Mouse (Mus musculus): ENCODE results near the gene Pum2. TPM values are rescaled to one million over a fixed set of nuclear protein-coding genes. Genes with fewer than 3 reads are reported as not detected.
A peak's percentile ranks its signal among the peaks of the same experiment; 100 is the strongest.

Pum2 gene
- polyA plus RNA-seq, 1 experiment: 99.7 TPM

DNA sequence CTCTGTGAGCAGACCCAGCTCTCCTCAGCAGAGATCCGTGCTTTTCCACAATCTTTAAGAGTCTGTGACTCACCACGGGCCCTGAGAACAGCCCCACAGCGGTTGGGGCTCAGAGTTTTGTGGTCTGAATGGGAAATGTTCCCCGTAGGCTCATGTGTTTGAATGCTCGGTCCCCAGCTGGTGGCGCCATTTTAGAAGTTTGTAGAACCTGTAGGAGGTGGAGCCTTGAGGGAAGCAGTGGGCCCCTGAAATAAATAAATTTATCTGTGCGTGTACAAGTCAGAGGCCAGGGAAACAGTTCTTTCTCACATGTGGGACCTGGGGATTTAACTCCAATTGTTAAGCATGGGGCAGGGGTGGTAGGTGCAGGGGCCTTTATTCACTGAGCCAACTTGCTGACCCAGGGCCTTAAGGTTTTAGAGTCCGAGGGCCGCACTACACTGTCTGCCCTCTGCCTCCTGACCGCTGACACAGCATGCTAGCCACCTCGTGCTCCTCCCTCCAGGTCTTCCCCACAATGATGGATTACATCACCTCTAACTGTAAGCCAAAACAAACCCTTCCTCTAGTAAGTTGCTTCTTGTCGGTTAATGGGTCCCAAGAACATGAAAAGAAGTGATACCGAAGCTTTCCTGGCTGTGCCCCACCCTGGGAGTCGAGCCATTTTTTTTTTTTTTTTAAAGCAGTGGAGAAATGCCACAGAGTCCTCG is 90.4 kb downstream of the Pum2 start:
- TF ChIP-seq CTCF (IDR thresholded peaks at IDR 0.05; ENCODE audit: borderline replicate concordance, extremely low read depth, insufficient read depth, insufficient read length) (no peak), POLR2A (IDR thresholded peaks at IDR 0.05; ENCODE audit: borderline replicate concordance, extremely low read depth, insufficient read depth, insufficient read length, poor library complexity, severe bottlenecking) (no peak)
- no peak for DNase-seq (ENCODE audit: low read depth)

DNA sequence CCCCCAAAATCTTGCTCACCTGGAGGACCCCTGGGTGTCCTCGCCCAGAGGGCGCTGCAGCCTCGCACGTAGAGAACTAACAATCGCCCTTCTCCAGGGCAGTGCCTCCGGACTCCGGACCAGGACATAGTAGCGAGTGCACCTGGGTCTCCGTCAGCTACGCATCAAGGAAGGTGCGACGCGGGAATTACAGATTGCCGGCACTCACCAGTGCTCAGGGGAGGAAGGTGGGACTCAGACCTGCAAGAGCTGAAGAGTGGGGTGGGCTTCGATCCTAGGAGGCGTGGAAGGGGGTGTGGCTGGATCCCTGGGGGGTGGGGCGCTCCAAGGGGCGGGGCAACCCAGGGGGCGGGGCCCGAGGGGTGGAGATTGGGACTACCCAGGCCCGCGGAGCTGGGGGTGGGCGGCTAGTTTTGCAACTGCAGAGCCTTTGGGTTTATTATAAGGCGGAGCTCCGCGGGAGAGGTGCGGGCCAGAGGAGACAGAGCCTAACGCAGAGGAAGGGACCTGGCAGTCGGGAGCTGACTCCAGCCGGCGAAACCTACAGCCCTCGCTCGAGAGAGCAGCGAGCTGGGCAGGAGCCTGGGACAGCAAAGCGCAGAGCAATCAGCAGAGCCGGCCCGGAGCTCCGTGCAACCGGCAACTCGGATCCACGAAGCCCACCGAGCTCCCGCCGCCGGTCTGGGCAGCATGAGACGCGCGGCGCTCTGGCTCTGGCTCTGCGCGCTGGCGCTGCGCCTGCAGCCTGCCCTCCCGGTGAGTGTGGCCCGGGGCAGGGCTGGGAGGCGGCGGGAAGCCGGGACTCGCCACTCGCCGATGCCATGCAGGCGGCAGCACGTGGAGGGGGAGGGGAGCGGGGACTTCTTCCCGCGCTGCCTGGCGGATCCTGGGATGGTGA is 97.3 kb downstream of the Pum2 start, which contains the start of gene Sdc1:
TSS of gene Sdc1 (plus strand) at position 378 of the 898 bp plus-strand sequence.
- peak; percentile 92 for DNase-seq (ENCODE audit: low read depth)
- TF ChIP-seq POLR2A (IDR thresholded peaks at IDR 0.05; ENCODE audit: borderline replicate concordance, extremely low read depth, insufficient read depth, insufficient read length, poor library complexity, severe bottlenecking) (peak; percentile 38; the same call in 1 of the 2 replicates), CTCF (IDR thresholded peaks at IDR 0.05; ENCODE audit: borderline replicate concordance, extremely low read depth, insufficient read depth, insufficient read length) (no peak)

DNA sequence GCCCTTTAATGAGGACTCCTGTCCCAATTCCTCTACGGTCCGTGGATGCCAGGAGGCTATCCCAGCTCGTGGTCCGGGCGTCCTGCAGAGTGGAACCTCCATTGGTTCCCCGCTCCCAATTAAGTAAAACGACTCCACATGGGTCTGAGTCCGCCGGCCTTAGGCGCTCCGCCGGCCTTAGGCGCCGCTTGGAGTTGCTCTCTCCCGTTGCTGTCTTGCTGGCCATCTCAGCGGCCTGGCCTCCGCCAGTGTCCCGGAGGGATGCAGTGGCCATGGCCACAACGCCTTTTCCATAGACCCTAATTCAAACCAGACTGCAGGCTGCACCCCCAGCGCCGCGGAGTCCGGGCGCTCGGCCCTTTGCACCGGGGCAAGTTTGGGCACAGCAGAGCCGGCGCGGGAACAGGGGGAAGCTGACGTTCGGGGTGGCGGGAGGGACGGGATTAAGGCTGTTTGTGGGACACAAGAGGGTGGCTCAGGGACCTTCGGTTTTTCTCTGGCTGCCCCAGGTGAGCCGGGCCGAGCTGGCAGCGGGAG is 98.0 kb downstream of the Pum2 start:
- TF ChIP-seq POLR2A (IDR thresholded peaks at IDR 0.05; ENCODE audit: borderline replicate concordance, extremely low read depth, insufficient read depth, insufficient read length, poor library complexity, severe bottlenecking): no peak
- no peak for TF ChIP-seq CTCF (IDR thresholded peaks at IDR 0.05; ENCODE audit: borderline replicate concordance, extremely low read depth, insufficient read depth, insufficient read length)
- DNase-seq (ENCODE audit: low read depth): no peak

DNA sequence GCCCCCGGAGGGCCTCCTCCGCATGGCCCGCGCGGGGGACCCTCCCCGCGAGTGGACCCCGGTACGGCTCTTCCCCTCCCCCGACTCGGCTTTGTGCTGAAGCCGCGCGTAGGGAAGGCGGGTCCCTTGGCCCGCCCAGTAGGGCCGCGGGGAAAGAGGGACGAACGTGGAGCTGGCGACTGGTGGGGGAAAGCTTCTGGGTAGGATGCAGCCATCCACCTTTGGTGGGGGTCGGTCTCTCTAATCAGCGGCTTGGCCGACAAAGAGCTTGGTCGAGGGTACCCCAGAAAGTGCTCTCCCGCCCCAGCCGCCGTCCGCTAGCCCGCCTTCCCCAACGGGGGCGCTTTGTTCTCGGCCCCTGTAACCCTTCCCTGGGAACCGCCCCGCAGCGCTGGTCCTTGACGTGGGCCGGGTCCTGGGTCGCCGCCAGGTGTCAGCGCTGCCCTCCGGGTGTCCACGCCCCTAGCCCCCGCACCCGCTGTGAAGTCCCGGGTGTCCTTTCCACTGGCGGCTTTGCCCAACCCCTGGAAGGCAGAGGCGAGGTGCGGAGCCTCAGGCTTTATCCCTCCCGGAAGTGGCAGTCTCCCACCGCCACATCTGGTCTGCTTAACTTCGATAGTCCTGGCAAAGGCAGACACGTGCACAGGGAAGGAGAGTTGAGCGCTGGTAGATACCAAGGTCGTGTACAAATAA is 98.7 kb downstream of the Pum2 start:
- TF ChIP-seq POLR2A (IDR thresholded peaks at IDR 0.05; ENCODE audit: borderline replicate concordance, extremely low read depth, insufficient read depth, insufficient read length, poor library complexity, severe bottlenecking): peak; percentile 12; the same call in 1 of the 2 replicates
- TF ChIP-seq CTCF (IDR thresholded peaks at IDR 0.05; ENCODE audit: borderline replicate concordance, extremely low read depth, insufficient read depth, insufficient read length): 0 out of 2 replicates have a peak, but pooled peaks have one; percentile 8
- DNase-seq (ENCODE audit: low read depth): peak; percentile 72

GRCm38 (mm10) chr12:8773336-8773735 is 99.4 kb downstream of the Pum2 start:
- DNase-seq (ENCODE audit: low read depth): peak; percentile 21
- TF ChIP-seq POLR2A (IDR thresholded peaks at IDR 0.05; ENCODE audit: borderline replicate concordance, extremely low read depth, insufficient read depth, insufficient read length, poor library complexity, severe bottlenecking): no peak
- TF ChIP-seq CTCF (IDR thresholded peaks at IDR 0.05; ENCODE audit: borderline replicate concordance, extremely low read depth, insufficient read depth, insufficient read length): no peak

DNA sequence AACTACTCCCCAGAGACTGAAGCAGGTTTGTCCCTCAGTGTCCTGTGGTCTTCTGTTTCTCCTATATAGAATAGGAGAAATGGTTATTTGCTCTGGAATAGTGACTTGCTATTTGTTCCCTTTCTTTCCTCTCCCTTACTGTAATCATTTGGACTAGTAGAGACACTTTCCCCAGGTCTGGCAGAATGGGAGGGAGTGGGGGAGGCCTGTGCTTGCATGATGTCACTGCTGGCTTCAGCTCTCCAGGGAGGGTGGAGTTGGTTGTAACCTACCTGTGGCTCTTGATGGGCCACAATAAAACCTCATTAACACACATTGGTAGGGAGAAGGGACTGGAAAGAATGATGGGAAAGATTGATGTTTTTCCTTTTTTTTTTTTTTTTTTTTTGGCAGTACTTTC is 100.2 kb downstream of the Pum2 start:
- no peak for TF ChIP-seq CTCF (IDR thresholded peaks at IDR 0.05; ENCODE audit: borderline replicate concordance, extremely low read depth, insufficient read depth, insufficient read length)
- TF ChIP-seq POLR2A (IDR thresholded peaks at IDR 0.05; ENCODE audit: borderline replicate concordance, extremely low read depth, insufficient read depth, insufficient read length, poor library complexity, severe bottlenecking): no peak
- DNase-seq (ENCODE audit: low read depth): no peak

- DNase-seq (ENCODE audit: low read depth): no peak
- no peak for TF ChIP-seq POLR2A (IDR thresholded peaks at IDR 0.05; ENCODE audit: borderline replicate concordance, extremely low read depth, insufficient read depth, insufficient read length, poor library complexity, severe bottlenecking)
- no peak for TF ChIP-seq CTCF (IDR thresholded peaks at IDR 0.05; ENCODE audit: borderline replicate concordance, extremely low read depth, insufficient read depth, insufficient read length)
Measured at GRCm38 (mm10) chr12:8776206-8776605, 102.3 kb downstream of the Pum2 start.

GRCm38 (mm10) chr12:8776741-8777140 is 102.8 kb downstream of the Pum2 start:
- TF ChIP-seq CTCF (IDR thresholded peaks at IDR 0.05; ENCODE audit: borderline replicate concordance, extremely low read depth, insufficient read depth, insufficient read length) (no peak), POLR2A (IDR thresholded peaks at IDR 0.05; ENCODE audit: borderline replicate concordance, extremely low read depth, insufficient read depth, insufficient read length, poor library complexity, severe bottlenecking) (no peak)
- no peak for DNase-seq (ENCODE audit: low read depth)

- no peak for DNase-seq (ENCODE audit: low read depth)
- TF ChIP-seq POLR2A (IDR thresholded peaks at IDR 0.05; ENCODE audit: borderline replicate concordance, extremely low read depth, insufficient read depth, insufficient read length, poor library complexity, severe bottlenecking) (no peak), CTCF (IDR thresholded peaks at IDR 0.05; ENCODE audit: borderline replicate concordance, extremely low read depth, insufficient read depth, insufficient read length) (no peak)
Measured at GRCm38 (mm10) chr12:8778106-8778505, 104.2 kb downstream of the Pum2 start.

DNA sequence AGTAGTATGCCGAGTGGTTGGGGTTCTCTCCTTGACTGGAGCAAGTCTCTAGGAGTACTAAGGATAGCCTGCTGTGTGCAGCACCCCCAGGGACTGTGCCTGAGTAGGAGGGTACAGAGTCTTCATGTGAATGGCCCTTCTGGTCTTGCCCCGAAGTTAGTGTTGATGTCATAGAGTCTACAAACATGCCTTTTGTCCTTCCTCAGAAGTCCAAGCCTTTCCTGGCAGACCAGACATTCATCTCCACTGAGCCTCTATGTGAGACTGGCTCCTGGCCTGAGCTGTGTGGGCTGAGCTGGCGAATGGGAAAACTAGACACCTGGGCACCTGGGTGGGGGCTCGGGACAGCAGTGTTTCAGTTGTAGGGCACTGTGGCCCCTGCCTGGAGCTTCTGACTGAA is 105.9 kb downstream of the Pum2 start:
- no peak for DNase-seq (ENCODE audit: low read depth)
- TF ChIP-seq CTCF (IDR thresholded peaks at IDR 0.05; ENCODE audit: borderline replicate concordance, extremely low read depth, insufficient read depth, insufficient read length) (no peak), POLR2A (IDR thresholded peaks at IDR 0.05; ENCODE audit: borderline replicate concordance, extremely low read depth, insufficient read depth, insufficient read length, poor library complexity, severe bottlenecking) (no peak)

GRCm38 (mm10) chr12:8781121-8781520 is 107.2 kb downstream of the Pum2 start:
- TF ChIP-seq CTCF (IDR thresholded peaks at IDR 0.05; ENCODE audit: borderline replicate concordance, extremely low read depth, insufficient read depth, insufficient read length) (no peak), POLR2A (IDR thresholded peaks at IDR 0.05; ENCODE audit: borderline replicate concordance, extremely low read depth, insufficient read depth, insufficient read length, poor library complexity, severe bottlenecking) (no peak)
- no peak for DNase-seq (ENCODE audit: low read depth)

Measured in brain, embryonic 14.5 days (tissue).